Mouse (Mus musculus): ENCODE data around the gene Fcnb.

The Fcnb gene

DNA sequence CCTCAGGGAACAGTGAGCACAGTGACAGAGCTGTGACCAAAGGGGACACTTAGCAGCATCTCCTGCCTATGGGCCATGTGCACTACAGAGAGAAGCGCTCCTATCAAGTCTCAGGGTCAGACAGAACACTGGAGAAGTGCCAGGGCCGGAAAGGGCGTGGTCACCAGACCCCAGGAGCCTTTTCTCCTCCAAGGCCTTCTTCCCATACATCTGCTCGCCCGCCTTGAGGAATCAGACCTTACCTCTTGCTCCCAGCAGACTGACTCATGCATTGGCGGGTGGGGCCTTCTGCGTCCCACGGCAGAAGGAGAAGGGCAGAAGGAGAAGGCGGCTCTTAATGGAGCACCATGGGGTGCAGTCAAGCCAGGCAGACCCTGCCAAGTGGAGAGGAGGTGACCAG lies 52.8 kb downstream of the Fcnb start:
- no peak for DNase-seq (ENCODE audit: low spot score)

Data from layer of hippocampus, adult 11-12 months (tissue).